Mouse (Mus musculus): Measurements from ENCODE around the gene Tle1. TPM values are rescaled to one million over a fixed set of nuclear protein-coding genes. Genes with fewer than 3 reads are reported as not detected.

Tle1 gene
- polyA plus RNA-seq, 1 experiment, result 37.7 TPM

DNA sequence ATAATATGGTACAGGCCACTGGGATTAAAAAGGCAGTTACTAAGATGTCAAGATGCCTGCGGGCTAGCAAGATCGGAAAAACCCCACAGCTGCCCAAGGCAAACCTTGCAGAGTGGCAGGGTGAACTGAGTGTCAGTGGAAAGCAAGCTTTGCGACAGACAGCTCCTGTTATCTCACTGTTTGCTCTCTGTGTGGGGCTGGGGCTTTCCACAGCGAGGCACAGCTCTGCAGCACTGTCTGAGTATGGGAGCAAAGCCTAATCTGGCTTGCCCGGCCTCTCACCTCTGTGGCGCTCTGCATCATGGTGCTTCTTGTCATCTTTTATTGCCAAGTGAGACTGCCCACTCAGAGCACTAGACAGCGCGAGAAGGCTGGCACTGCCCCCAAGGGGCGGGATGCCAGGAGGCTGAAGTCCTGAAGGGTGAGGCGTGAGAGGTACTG is 42.8 kb downstream of the Tle1 start:
- H3K4me3 ChIP-seq (ENCODE audit: low read depth, low read length), result no peak overlapping the region
- H3K9ac ChIP-seq (ENCODE audit: low read depth, poor library complexity, severe bottlenecking), result no peak overlapping the region
- H3K27me3 ChIP-seq (ENCODE audit: control insufficient read depth, insufficient read depth, low read length, poor library complexity, severe bottlenecking), result no peaks in the 10 kb centered on the region
- TF ChIP-seq POLR2A (IDR thresholded peaks at IDR 0.05; ENCODE audit: insufficient read depth, low read length) (no peak), CTCF (IDR thresholded peaks at IDR 0.05; ENCODE audit: low read depth, low read length) (no peak)
- H3K9me3 ChIP-seq (replicated peaks; ENCODE audit: control insufficient read depth, insufficient read depth, low read length, poor library complexity, severe bottlenecking), result no peaks in the 10 kb centered on the region
- H3K36me3 ChIP-seq (ENCODE audit: control insufficient read depth, insufficient read depth, low read length, poor library complexity, severe bottlenecking), result peaks cover 2% of the 10 kb centered on the region; the same call in 1 of the 2 replicates
- no peak overlapping the region for H3K27ac ChIP-seq (ENCODE audit: insufficient read depth, low read length)
- H3K4me1 ChIP-seq (ENCODE audit: control insufficient read depth, insufficient read depth, low read length), result no peaks in the 10 kb centered on the region

DNA sequence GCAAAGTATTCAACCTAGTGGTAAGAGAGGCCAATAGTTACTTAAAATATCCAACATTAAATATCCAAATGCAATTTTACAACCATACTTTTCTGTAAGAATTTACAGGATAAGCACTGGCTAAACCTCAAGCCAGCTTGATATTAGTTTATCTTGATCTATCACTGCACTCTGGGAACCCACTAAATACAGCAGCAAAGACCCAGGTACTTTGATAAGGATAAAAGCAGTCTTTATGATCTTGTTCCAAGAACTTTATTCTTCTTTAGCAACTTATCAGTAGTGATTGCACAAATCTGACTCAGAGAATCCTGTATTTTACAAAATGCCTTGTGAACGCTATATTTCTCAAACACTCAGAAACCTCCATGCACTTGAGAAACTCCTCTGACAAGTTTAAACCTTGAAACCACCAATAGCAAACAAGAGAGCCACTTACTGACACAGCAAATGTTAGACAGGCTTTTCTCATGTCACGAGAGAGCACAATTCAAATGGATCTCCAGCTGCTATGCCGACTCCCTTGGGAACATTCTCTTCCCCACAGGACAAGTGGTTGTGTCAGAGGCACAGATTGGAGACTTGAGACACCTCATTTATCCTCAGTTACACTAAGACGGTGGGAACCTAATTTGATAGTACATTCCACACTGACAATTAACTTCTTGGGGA is 50.1 kb downstream of the Tle1 start:
- H3K36me3 ChIP-seq (ENCODE audit: control insufficient read depth, insufficient read depth, low read length, poor library complexity, severe bottlenecking), result no peaks in the 10 kb centered on the region
- H3K9me3 ChIP-seq (replicated peaks; ENCODE audit: control insufficient read depth, insufficient read depth, low read length, poor library complexity, severe bottlenecking), result no peaks in the 10 kb centered on the region
- H3K4me3 ChIP-seq (ENCODE audit: low read depth, low read length), result no peak overlapping the region
- H3K27me3 ChIP-seq (ENCODE audit: control insufficient read depth, insufficient read depth, low read length, poor library complexity, severe bottlenecking), result no peaks in the 10 kb centered on the region
- no peak overlapping the region for H3K9ac ChIP-seq (ENCODE audit: low read depth, poor library complexity, severe bottlenecking)
- no peak for TF ChIP-seq EP300 (IDR thresholded peaks at IDR 0.05; ENCODE audit: insufficient read depth, low read depth, low read length)
- no peak for TF ChIP-seq POLR2A (IDR thresholded peaks at IDR 0.05; ENCODE audit: insufficient read depth, low read length)
- no peak for TF ChIP-seq CTCF (IDR thresholded peaks at IDR 0.05; ENCODE audit: low read depth, low read length)
- H3K27ac ChIP-seq (ENCODE audit: insufficient read depth, low read length), result no peak overlapping the region
- peaks cover under 1% of the 10 kb centered on the region for H3K4me1 ChIP-seq (ENCODE audit: control insufficient read depth, insufficient read depth, low read length)

DNA sequence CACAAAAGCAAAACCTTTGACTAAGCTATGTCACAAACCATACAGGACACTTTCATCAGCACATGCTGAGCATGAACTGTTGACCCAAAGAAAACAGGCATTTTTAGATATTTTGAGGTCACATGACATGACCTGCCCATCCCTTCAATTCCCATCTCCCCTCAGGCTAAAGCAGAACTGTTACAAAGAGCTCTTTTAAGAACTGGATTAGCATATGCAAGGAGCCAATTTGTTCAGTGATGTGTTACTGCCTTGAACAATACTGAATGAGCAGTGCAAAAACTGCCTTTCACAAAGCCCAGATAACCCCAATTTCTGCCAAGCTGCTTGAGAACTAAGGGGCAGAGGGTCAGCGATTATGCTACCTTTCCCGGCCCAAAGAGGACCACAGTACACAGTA is 54.7 kb downstream of the Tle1 start:
- Histone ChIP-seq H3K9ac (ENCODE audit: low read depth, poor library complexity, severe bottlenecking) (no peak overlapping the region), H3K27me3 (ENCODE audit: control insufficient read depth, insufficient read depth, low read length, poor library complexity, severe bottlenecking) (no peaks in the 10 kb centered on the region), H3K9me3 (replicated peaks; ENCODE audit: control insufficient read depth, insufficient read depth, low read length, poor library complexity, severe bottlenecking) (no peaks in the 10 kb centered on the region), H3K4me1 (ENCODE audit: control insufficient read depth, insufficient read depth, low read length) (peaks cover 3% of the 10 kb centered on the region), H3K27ac (ENCODE audit: insufficient read depth, low read length) (peak overlapping the region; percentile 56), H3K36me3 (ENCODE audit: control insufficient read depth, insufficient read depth, low read length, poor library complexity, severe bottlenecking) (peaks cover 2% of the 10 kb centered on the region), H3K4me3 (ENCODE audit: low read depth, low read length) (no peak overlapping the region)
- TF ChIP-seq EP300 (IDR thresholded peaks at IDR 0.05; ENCODE audit: insufficient read depth, low read depth, low read length), result 0 out of 2 replicates have a peak, but pooled peaks have one; percentile 12
- TF ChIP-seq CTCF (IDR thresholded peaks at IDR 0.05; ENCODE audit: low read depth, low read length), result no peak
- TF ChIP-seq POLR2A (IDR thresholded peaks at IDR 0.05; ENCODE audit: insufficient read depth, low read length), result no peak

DNA sequence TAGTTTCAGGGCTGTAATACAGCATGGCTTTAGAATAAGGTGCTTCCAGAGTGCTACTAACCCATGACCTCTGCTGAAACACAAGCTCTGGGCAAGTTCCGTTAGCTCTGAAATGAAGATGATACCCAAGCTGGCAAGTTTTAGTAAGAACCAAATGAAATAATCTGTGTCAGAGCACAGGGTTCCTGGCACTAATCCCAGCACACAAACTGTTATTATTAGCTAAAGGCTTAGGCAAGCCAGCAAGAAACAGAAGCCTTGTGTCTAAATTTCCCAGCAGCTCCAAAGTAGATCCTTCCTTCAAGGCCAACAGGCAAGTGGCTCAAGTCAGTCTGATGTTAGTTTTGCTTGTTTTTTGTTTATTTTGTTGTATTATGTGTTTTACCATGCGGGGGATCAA is 56.2 kb downstream of the Tle1 start:
- H3K9me3 ChIP-seq (replicated peaks; ENCODE audit: control insufficient read depth, insufficient read depth, low read length, poor library complexity, severe bottlenecking), result no peaks in the 10 kb centered on the region
- H3K9ac ChIP-seq (ENCODE audit: low read depth, poor library complexity, severe bottlenecking), result no peak overlapping the region
- H3K4me3 ChIP-seq (ENCODE audit: low read depth, low read length), result no peak overlapping the region
- peaks cover 10% of the 10 kb centered on the region for H3K36me3 ChIP-seq (ENCODE audit: control insufficient read depth, insufficient read depth, low read length, poor library complexity, severe bottlenecking)
- no peaks in the 10 kb centered on the region for H3K27me3 ChIP-seq (ENCODE audit: control insufficient read depth, insufficient read depth, low read length, poor library complexity, severe bottlenecking)
- TF ChIP-seq CTCF (IDR thresholded peaks at IDR 0.05; ENCODE audit: low read depth, low read length) (no peak), EP300 (IDR thresholded peaks at IDR 0.05; ENCODE audit: insufficient read depth, low read depth, low read length) (no peak), POLR2A (IDR thresholded peaks at IDR 0.05; ENCODE audit: insufficient read depth, low read length) (no peak)
- H3K4me1 ChIP-seq (ENCODE audit: control insufficient read depth, insufficient read depth, low read length), result peaks cover 3% of the 10 kb centered on the region
- no peak overlapping the region for H3K27ac ChIP-seq (ENCODE audit: insufficient read depth, low read length)

DNA sequence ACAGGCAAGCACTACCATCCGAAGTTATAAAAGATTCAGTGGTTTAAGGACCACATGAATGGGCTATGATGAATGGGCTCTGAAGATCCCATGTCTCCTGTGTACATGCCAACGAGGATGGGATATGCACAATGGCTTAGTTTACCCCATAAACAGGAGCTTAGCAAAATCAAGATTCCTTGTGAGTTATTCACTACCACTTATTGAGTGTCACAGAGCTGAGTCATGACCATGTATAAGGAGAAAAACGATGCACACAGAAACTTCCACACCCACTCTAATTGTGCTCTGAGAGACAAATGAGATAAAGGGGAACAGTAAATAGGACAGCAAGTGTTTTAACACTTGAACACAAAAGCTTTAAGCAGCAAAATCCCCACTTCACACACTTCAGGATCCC is 60.0 kb downstream of the Tle1 start:
- Histone ChIP-seq H3K9ac (ENCODE audit: low read depth, poor library complexity, severe bottlenecking) (no peak overlapping the region), H3K9me3 (replicated peaks; ENCODE audit: control insufficient read depth, insufficient read depth, low read length, poor library complexity, severe bottlenecking) (no peaks in the 10 kb centered on the region), H3K27ac (ENCODE audit: insufficient read depth, low read length) (no peak overlapping the region), H3K36me3 (ENCODE audit: control insufficient read depth, insufficient read depth, low read length, poor library complexity, severe bottlenecking) (peaks cover 17% of the 10 kb centered on the region), H3K27me3 (ENCODE audit: control insufficient read depth, insufficient read depth, low read length, poor library complexity, severe bottlenecking) (no peaks in the 10 kb centered on the region), H3K4me3 (ENCODE audit: low read depth, low read length) (no peak overlapping the region), H3K4me1 (ENCODE audit: control insufficient read depth, insufficient read depth, low read length) (peaks cover 3% of the 10 kb centered on the region)
- TF ChIP-seq CTCF (IDR thresholded peaks at IDR 0.05; ENCODE audit: low read depth, low read length) (no peak), POLR2A (IDR thresholded peaks at IDR 0.05; ENCODE audit: insufficient read depth, low read length) (no peak), EP300 (IDR thresholded peaks at IDR 0.05; ENCODE audit: insufficient read depth, low read depth, low read length) (no peak)

DNA sequence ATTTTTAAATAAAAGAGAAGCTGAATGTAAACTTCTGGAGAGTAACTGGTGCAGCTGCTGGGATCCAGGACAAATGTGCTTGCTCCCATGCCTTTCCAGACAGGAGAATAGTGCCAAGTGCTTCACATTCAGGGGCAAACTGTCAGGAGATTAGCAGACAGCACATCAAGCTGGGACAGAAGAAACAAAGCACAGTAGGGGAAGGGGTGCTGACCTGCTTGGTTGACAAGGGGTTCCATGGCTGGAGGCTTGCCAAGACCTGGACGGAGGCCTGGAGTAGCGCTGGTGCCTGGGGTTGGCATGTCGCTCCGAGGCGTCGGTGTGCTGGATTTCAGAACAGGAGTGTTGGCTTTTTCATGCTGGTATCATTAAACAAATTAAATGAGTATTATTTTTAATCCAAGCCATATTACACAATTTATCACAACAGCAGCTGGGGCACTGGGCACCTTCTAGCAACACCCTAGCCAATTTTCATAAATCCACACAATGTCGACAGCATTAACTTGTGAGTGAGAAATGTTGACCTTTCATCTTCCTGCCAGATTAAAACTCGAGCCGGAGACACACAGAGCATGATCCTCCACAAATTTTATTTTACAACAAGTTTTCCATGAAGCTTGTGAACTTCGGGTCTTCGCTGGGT is 61.1 kb downstream of the Tle1 start:
- Histone ChIP-seq H3K9me3 (replicated peaks; ENCODE audit: control insufficient read depth, insufficient read depth, low read length, poor library complexity, severe bottlenecking) (no peaks in the 10 kb centered on the region), H3K36me3 (ENCODE audit: control insufficient read depth, insufficient read depth, low read length, poor library complexity, severe bottlenecking) (peaks cover 17% of the 10 kb centered on the region)

More for the DNA sequence above, 61.1 kb downstream of the Tle1 start:
- Histone ChIP-seq H3K27ac (ENCODE audit: insufficient read depth, low read length) (no peak overlapping the region), H3K4me3 (ENCODE audit: low read depth, low read length) (no peak overlapping the region), H3K9ac (ENCODE audit: low read depth, poor library complexity, severe bottlenecking) (no peak overlapping the region), H3K27me3 (ENCODE audit: control insufficient read depth, insufficient read depth, low read length, poor library complexity, severe bottlenecking) (no peaks in the 10 kb centered on the region), H3K4me1 (ENCODE audit: control insufficient read depth, insufficient read depth, low read length) (no peaks in the 10 kb centered on the region)
- TF ChIP-seq CTCF (IDR thresholded peaks at IDR 0.05; ENCODE audit: low read depth, low read length), result no peak
- TF ChIP-seq POLR2A (IDR thresholded peaks at IDR 0.05; ENCODE audit: insufficient read depth, low read length), result no peak
- TF ChIP-seq EP300 (IDR thresholded peaks at IDR 0.05; ENCODE audit: insufficient read depth, low read depth, low read length), result no peak

All from ES-Bruce4 (cell line).